Mouse (Mus musculus) G1E (cell line): ENCODE results near the gene Hsd17b12. TPM values are rescaled to one million over a fixed set of nuclear protein-coding genes. Genes with fewer than 3 reads are reported as not detected.

ENCODE experiments used
- ATAC-seq: 2 replicates; pipeline ENCODE4 v1.8.0; 2016; ENCODE audit warnings: mild to moderate bottlenecking; ENCODE audit not compliant: insufficient number of reproducible peaks, poor library complexity, low FRiP score, severe bottlenecking; ENCODE audit errors: extremely low read depth
- DNase-seq: peaks from one replicate; pipeline ENCODE4 v3.0.0; 2012; ENCODE audit warnings: low spot score
- H3K27me3 ChIP-seq: 2 replicates; pipeline ENCODE4 v1.6.1; 2012; ENCODE audit warnings: mild to moderate bottlenecking, low read length, inconsistent platforms; ENCODE audit not compliant: insufficient read depth
- H3K36me3 ChIP-seq: replicated peaks from 2 replicates; pipeline ENCODE3; 2012; ENCODE audit warnings: mild to moderate bottlenecking, inconsistent platforms
- H3K4me1 ChIP-seq: 2 replicates; pipeline ENCODE4 v1.6.1; 2012; ENCODE audit warnings: low read depth, low read length, inconsistent platforms, mixed read lengths; ENCODE audit not compliant: insufficient read depth
- H3K4me3 ChIP-seq: 2 replicates; pipeline ENCODE4 v1.5.1; 2012; ENCODE audit warnings: low read depth, mild to moderate bottlenecking, inconsistent platforms, low read length, moderate library complexity, mixed read lengths
- H3K9me3 ChIP-seq: replicated peaks from 2 replicates; pipeline ENCODE4 v1.6.1; 2012; ENCODE audit warnings: inconsistent platforms
- CTCF ChIP-seq: IDR thresholded peaks from 2 replicates; pipeline ENCODE4 v1.5.1; 2012; ENCODE audit warnings: low read depth, low read length, inconsistent platforms, mixed read lengths
- GATA1 ChIP-seq: IDR thresholded peaks from 2 replicates; pipeline ENCODE4 v1.6.1; 2012; ENCODE audit warnings: borderline replicate concordance, low read length, inconsistent platforms, mixed read lengths
- GATA2 ChIP-seq: IDR thresholded peaks from 2 replicates; pipeline ENCODE4 v1.6.1; 2012; ENCODE audit warnings: low read depth, low read length, inconsistent platforms, borderline replicate concordance
- POLR2AphosphoS5 ChIP-seq: IDR thresholded peaks from 2 replicates; pipeline ENCODE4 v1.6.1; 2012; ENCODE audit warnings: low read depth, low read length, inconsistent platforms; ENCODE audit not compliant: insufficient replicate concordance
- TAL1 ChIP-seq: conservative IDR thresholded peaks from 2 replicates; pipeline ENCODE4 v1.6.1; 2012; ENCODE audit warnings: low read depth, low read length, inconsistent platforms, mixed read lengths
- polyA plus RNA-seq: library from polyadenylated mRNA; stranded (reverse); fragments of >175 nt; gene quantifications from 2 replicates; pipeline ENCODE4 v1.2.3, GENCODE M21; 2012
- total RNA-seq, 2 experiments: library from RNA; stranded (forward) in 1 of 2; stranded (reverse) in 1 of 2; fragments of 200-1000 nt in 1 of 2; fragments of >200 nt in 1 of 2; fragmentation: Nextera tagmentation in 1 of 2; gene quantifications; 2 replicates each; pipeline ENCODE4 v1.2.3; 2014 to 2017

The Hsd17b12 gene
- total RNA-seq (2014; fragmentation: Nextera tagmentation) (55.5 and 61.0 TPM in 2 replicates), total RNA-seq (2017) (140 and 148 TPM in 2 replicates), polyA plus RNA-seq (27.0 and 28.0 TPM in 2 replicates)

DNA sequence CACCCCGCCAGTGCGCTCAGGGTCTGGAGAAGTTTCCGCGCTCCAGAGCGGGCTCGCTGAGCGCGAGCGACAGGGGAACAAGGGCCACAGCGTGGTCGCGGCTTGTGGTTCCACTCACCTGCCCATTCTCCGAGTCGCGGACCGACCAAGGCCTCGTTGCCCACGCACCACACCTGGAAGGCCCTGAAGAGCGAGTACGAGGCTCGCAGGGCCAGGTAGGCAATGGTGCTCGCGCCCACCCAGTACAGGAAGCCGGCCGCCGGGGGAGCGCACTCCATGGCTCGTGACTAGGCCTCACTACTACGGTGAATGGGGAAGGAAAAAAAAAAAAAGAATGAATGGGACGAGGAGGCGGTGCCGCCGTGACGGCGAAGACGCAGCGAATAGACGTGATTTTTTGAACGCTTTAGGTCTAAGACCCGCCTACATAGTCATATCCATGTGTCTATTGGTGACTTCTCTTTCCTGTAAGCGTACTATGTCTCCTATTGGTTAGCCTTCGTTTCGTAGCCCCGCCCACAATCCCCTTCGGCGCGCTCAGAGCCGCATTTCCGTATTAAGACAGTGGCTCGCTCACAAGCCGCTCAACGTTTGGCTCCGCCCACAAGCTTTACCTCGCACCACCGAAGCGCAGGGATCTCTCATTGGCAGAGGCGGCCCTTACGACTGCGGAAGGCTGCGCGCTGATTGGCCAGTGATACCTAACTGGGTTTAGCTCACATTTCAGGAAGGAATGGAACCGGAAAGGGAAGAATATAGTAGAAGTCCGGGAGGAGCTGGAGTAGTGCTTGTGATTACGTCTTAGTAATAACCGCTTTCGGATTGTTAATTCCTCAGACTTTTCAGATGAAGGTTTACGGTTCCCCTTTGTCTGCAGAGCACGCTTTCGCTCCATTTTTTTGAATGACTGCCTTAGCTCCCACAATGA is at the start of gene Hsd17b12:
TSS of gene Hsd17b12 (minus strand) at position 373 of the 928 bp plus-strand sequence.
- Histone ChIP-seq H3K4me3 (peak within 1 kb of the TSS; percentile 87), H3K9me3 (no peaks in the 10 kb centered on the region), H3K27me3 (no peaks in the 10 kb centered on the region), H3K36me3 (peaks cover 20% of the 10 kb centered on the region), H3K4me1 (peaks cover 28% of the 10 kb centered on the region)
- TF ChIP-seq GATA2 (no peak), GATA1 (no peak)
- DNase-seq (peak; percentile 96), ATAC-seq (peak; percentile 97)

DNA sequence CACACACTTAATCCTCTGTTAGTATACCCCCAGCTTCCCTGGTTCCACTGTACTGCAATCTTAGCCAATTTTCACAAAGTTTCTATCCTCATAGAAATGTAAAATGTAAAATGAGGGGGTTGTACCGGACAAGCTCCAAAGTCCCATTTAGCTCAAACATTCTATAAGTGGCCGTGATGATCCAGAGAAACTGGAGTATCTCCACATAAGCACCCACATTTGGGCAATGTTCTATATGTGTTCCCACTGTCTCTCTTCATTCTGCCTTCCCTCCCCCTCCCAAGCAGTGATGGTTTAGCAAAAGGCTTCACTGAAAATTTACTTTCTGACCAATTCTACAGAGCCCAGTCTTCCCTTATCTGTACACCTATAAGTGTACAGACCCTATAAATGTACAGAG is 27.1 kb upstream of the Hsd17b12 start:
- no peak for ATAC-seq

DNA sequence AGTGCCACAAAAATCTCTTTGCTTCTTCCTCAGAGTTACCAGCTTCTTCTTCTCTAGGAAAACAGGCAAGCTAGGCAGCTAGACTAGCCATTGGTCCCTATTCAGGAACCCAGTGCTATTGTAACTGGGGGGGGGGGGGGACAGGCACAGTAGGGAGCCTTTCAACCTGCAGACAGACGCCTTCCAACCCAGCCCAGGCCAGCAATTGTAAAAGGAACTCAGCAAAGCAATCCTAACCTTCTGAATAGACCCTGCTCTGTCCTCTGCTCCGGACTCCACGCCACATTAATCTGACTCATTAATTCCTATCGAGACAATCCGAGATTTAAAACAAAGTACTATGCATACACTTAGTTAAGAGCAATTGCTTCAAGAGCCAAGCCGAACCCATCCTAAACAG is 26.4 kb upstream of the Hsd17b12 start:
- DNase-seq: no peak
- no peak for TF ChIP-seq CTCF
- no peak for TF ChIP-seq POLR2AphosphoS5
- no peak for ATAC-seq
- Histone ChIP-seq H3K9me3 (no peaks in the 10 kb centered on the region), H3K27me3 (peaks cover 26% of the 10 kb centered on the region), H3K4me1 (peaks cover 3% of the 10 kb centered on the region; the same call in 1 of the 2 replicates), H3K4me3 (no peak overlapping the region), H3K36me3 (no peaks in the 10 kb centered on the region)

More for the DNA sequence above, 27.1 kb upstream of the Hsd17b12 start:
- no peak for TF ChIP-seq CTCF
- no peak for TF ChIP-seq GATA1
- TF ChIP-seq POLR2AphosphoS5: no peak
- TF ChIP-seq TAL1: no peak
- no peak for TF ChIP-seq GATA2
- no peaks in the 10 kb centered on the region for H3K36me3 ChIP-seq
- no peak for DNase-seq
- no peak overlapping the region for H3K4me3 ChIP-seq
- peaks cover 3% of the 10 kb centered on the region; the same call in 1 of the 2 replicates for H3K4me1 ChIP-seq
- no peaks in the 10 kb centered on the region for H3K9me3 ChIP-seq
- H3K27me3 ChIP-seq: peaks cover 29% of the 10 kb centered on the region

DNA sequence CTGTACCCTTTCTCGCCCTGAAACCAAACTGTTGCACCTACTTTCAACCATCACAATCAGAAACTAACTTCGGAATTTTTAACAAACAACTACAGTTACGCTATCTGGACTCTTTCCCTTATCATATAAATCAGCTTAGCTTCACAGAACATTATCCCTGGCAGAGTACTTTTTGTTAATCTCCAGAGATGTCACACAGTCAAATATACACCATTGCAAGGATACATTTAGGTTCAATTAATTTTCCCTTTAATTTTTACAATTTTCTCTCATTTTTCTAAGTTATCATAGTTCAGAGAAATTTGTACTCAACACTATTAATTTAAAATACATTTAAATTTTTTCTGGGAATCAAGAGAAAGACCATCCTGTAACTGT is 21.3 kb upstream of the Hsd17b12 start:
- H3K27me3 ChIP-seq: peaks cover 4% of the 10 kb centered on the region; the same call in 1 of the 2 replicates
- H3K9me3 ChIP-seq: no peaks in the 10 kb centered on the region
- H3K4me1 ChIP-seq: peaks cover 17% of the 10 kb centered on the region
- TF ChIP-seq TAL1 (no peak), GATA1 (no peak), POLR2AphosphoS5 (no peak), CTCF (no peak), GATA2 (no peak)
- peak overlapping the region; percentile 99 for H3K4me3 ChIP-seq
- no peak for ATAC-seq
- peaks cover 11% of the 10 kb centered on the region for H3K36me3 ChIP-seq
- DNase-seq: no peak

DNA sequence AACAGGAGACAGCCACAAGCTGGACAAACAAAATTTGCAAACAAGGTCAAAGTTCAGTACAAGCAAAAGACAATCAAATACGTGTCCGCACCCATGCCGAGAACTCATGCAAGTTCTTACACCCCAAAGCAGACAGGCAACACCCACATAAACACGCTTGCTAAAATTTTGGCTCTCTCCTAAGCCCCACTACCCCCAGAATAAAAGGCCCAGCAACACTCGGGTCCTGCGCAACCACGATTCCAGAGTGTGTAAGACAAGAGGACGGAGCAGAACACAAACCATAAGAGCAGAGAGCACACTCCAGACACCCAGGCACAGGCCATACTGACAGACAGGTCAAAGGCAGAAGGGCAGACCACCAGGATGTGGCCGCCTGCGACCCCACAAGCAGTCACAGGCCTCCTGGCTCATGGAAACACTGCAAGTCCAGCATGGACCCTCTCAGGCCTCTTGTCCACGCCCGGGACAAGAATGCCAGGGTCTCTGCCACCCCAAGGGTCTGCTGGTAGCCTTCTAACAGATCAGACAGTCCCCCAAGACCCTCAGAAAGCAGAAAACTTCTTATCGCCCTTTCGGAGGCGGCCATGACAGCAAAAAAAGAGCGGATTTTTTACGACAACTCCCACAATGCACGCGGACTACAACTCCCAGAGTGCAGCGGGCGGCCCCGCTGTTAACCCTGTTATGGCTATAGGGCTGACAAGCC is 20.7 kb upstream of the Hsd17b12 start:
- peak; percentile 92 for ATAC-seq
- Histone ChIP-seq H3K9me3 (no peaks in the 10 kb centered on the region), H3K36me3 (peaks cover 16% of the 10 kb centered on the region)

DNA sequence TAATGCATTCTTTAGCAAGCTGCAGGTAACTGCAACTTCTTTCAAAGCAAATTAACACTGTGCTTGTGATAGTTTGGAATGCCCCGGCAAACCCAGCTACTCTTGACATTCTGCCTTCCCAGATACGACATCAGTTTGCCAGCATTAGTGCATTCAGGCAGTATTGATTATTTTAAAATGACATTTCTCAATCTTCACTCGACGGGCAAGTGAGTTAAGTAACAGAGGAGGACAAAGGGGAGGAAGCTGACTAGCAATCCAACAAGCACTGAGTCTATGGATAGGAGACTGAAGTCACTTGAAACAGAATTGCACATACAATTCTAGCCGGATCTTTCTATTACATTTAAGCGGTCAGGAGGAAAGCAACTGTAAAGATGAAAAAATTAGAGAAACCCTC is 19.5 kb upstream of the Hsd17b12 start:
- TF ChIP-seq TAL1: no peak
- no peak for TF ChIP-seq GATA2
- no peak for TF ChIP-seq POLR2AphosphoS5
- no peak for TF ChIP-seq CTCF
- TF ChIP-seq GATA1: no peak
- Histone ChIP-seq H3K9me3 (no peaks in the 10 kb centered on the region), H3K27me3 (no peaks in the 10 kb centered on the region), H3K4me1 (peaks cover 14% of the 10 kb centered on the region), H3K4me3 (peak overlapping the region; percentile 99; the same call in 1 of the 2 replicates), H3K36me3 (peaks cover 18% of the 10 kb centered on the region)
- no peak for DNase-seq
- no peak for ATAC-seq

More for the DNA sequence above, 20.7 kb upstream of the Hsd17b12 start:
- Histone ChIP-seq H3K27me3 (peaks cover 1% of the 10 kb centered on the region; the same call in 1 of the 2 replicates), H3K4me1 (peaks cover 17% of the 10 kb centered on the region), H3K4me3 (peak overlapping the region; percentile 99)
- peak; percentile 23 for DNase-seq
- TF ChIP-seq GATA2 (no peak), POLR2AphosphoS5 (no peak), TAL1 (no peak), CTCF (no peak), GATA1 (no peak)
